Mouse (Mus musculus): ENCODE measurements at regions not wholly inside any gene's neighbourhood (a gene's known extent, or its start where the extent isn't known, plus 50 kb on each side); places are given as distances from the start of the nearest gene placed in this dataset.

DNA sequence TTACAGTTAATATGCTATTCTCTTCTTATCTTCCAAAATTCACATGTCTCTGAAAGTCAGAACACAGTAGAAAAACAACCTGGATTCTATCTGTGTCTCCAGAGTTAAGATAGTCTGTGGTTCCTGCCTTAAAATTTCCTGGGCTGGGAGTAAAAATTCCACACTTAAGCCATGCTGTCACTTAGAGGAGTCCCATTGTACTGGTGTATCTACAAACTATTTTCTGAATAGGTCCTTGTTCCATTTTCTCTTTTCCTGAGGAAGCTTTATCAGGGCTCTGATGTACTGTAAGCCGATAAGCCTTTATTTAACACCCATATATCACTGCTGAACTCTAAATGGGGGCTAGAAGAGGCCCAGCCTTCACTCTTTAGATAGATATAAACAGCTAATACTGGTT, 1171.1 kb downstream of the Efnb2 start:
- Histone ChIP-seq H3K4me2 (ENCODE audit: low read depth, low read length) (no peak overlapping the region), H3K9ac (replicated peaks; ENCODE audit: low read depth, low read length) (no peak overlapping the region), H3K27me3 (ENCODE audit: control insufficient read depth, insufficient read depth, low read length) (no peaks in the 10 kb centered on the region), H3K4me1 (ENCODE audit: control insufficient read depth, insufficient read depth, low read length) (no peaks in the 10 kb centered on the region), H3K27ac (ENCODE audit: low read depth, low read length) (no peak overlapping the region), H3K4me3 (ENCODE audit: low read depth, low read length) (no peak overlapping the region), H3K36me3 (ENCODE audit: control insufficient read depth, insufficient read depth, low read length) (no peaks in the 10 kb centered on the region), H3K9me3 (ENCODE audit: control insufficient read depth, low read length) (no peaks in the 10 kb centered on the region)
- WGBS: 61% methylated on average over 1 of the region's 1 CpGs
- no peak for ATAC-seq (ENCODE audit: low read depth)

DNA sequence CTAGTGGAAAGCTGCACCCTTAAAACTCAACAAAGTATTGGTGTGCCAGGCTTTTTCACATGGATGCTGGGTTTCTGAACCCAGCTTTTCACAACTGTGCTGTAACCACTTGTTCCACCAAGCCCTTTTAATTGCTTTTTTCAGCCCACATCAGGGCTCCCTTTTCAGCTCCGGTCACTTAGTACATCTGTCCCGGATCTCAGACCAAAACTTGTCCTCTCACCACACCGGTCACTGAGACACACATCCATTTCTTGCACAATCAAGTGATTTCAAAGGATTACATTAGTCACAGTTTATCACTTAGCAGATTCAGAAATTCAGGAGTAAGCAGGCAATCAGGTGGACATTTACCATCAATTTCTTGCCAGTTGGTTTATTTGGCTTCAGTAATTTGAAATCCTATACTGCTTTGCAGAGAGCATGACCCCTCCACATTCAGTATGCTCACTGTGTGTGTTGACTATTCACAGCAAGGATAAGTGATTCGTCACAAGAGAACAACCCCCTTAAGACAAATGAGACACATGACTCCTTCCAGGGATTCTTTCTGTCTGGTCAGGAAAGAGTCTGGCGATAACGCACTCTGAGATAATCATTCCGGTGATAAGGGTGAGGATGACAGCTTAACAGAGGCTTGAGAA, 1188.8 kb downstream of the Efnb2 start:
- WGBS: 26% methylated on average over 7 of the region's 7 CpGs
- Histone ChIP-seq H3K4me3 (ENCODE audit: low read depth, low read length) (no peak overlapping the region), H3K4me2 (ENCODE audit: low read depth, low read length) (no peak overlapping the region), H3K27ac (ENCODE audit: low read depth, low read length) (no peak overlapping the region), H3K36me3 (ENCODE audit: control insufficient read depth, insufficient read depth, low read length) (no peaks in the 10 kb centered on the region), H3K9ac (replicated peaks; ENCODE audit: low read depth, low read length) (no peak overlapping the region), H3K27me3 (ENCODE audit: control insufficient read depth, insufficient read depth, low read length) (no peaks in the 10 kb centered on the region), H3K9me3 (ENCODE audit: control insufficient read depth, low read length) (no peaks in the 10 kb centered on the region), H3K4me1 (ENCODE audit: control insufficient read depth, insufficient read depth, low read length) (no peaks in the 10 kb centered on the region)
- no peak for ATAC-seq (ENCODE audit: low read depth)

DNA sequence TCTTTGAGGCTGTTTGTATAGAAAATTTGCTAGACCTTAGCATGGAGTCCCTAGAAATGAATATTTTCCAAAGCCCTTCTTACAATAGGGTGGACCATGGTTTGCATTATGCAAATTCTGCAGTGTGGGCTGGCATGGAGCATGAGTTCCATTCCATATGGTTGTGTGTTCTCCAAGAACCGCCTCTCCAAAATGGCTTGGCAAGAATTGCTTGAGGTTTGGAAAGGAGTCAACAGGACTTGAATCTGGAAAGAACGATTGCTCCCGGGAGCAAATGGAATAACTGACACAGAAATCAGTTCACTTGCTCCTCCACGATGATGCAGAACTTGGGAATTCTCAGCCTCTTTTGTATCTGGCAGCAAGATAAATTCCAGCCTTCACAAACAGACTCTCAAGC, 1191.8 kb downstream of the Efnb2 start:
- no peak overlapping the region for H3K9ac ChIP-seq (replicated peaks; ENCODE audit: low read depth, low read length)
- no peak overlapping the region for H3K4me3 ChIP-seq (ENCODE audit: low read depth, low read length)
- 89% methylated on average over 4 of the region's 4 CpGs for WGBS
- no peaks in the 10 kb centered on the region for H3K36me3 ChIP-seq (ENCODE audit: control insufficient read depth, insufficient read depth, low read length)
- no peak overlapping the region for H3K27ac ChIP-seq (ENCODE audit: low read depth, low read length)
- H3K27me3 ChIP-seq (ENCODE audit: control insufficient read depth, insufficient read depth, low read length): no peaks in the 10 kb centered on the region
- no peaks in the 10 kb centered on the region for H3K9me3 ChIP-seq (ENCODE audit: control insufficient read depth, low read length)
- ATAC-seq (ENCODE audit: low read depth): no peak
- no peaks in the 10 kb centered on the region for H3K4me1 ChIP-seq (ENCODE audit: control insufficient read depth, insufficient read depth, low read length)
- H3K4me2 ChIP-seq (ENCODE audit: low read depth, low read length): no peak overlapping the region

DNA sequence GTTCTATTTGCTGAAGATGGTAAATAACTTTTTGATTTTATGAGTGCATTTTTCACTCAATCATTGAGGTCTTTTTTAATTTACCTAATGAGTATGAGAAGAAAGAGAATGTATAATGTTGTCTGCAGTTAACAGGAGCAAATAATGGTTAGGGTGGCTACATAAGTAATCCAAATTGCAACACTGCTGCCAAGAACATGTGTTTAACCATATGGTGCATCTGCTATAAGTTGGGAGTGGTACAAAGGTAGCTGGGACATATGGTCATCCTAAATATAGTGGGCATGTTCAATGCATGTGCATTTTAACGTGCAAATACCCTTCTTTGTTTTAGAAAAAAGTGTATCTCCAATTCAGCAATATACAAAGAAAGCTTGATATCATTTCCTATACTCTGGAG, 1198.2 kb downstream of the Efnb2 start:
- H3K27me3 ChIP-seq (ENCODE audit: control insufficient read depth, insufficient read depth, low read length): no peaks in the 10 kb centered on the region
- H3K36me3 ChIP-seq (ENCODE audit: control insufficient read depth, insufficient read depth, low read length): no peaks in the 10 kb centered on the region
- no peak for ATAC-seq (ENCODE audit: low read depth)
- H3K4me1 ChIP-seq (ENCODE audit: control insufficient read depth, insufficient read depth, low read length): no peaks in the 10 kb centered on the region
- H3K27ac ChIP-seq (ENCODE audit: low read depth, low read length): no peak overlapping the region
- no peak overlapping the region for H3K4me2 ChIP-seq (ENCODE audit: low read depth, low read length)
- H3K9ac ChIP-seq (replicated peaks; ENCODE audit: low read depth, low read length): no peak overlapping the region
- 64% methylated on average over 1 of the region's 1 CpGs for WGBS
- H3K4me3 ChIP-seq (ENCODE audit: low read depth, low read length): no peak overlapping the region
- no peaks in the 10 kb centered on the region for H3K9me3 ChIP-seq (ENCODE audit: control insufficient read depth, low read length)

DNA sequence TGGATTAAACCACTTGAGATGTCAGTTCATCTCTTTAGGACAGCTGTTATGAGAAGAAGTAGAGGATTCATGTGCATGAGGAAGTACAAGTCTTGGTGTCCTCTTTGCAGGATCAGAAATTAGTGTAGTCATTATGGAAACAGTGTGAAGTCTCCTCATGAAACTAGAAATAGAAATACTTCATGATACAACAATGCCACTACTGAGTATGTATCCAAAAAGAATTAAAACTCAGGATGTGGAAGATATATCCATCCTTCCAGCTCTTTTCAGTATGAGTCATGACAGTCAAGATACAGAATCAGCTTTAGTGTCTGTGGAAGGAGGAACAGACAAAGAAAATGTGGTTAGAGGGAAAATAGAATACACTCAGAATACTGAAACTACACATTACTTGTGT, 1211.7 kb downstream of the Efnb2 start:
- H3K36me3 ChIP-seq (ENCODE audit: control insufficient read depth, insufficient read depth, low read length): no peaks in the 10 kb centered on the region
- no peak for ATAC-seq (ENCODE audit: low read depth)
- H3K4me1 ChIP-seq (ENCODE audit: control insufficient read depth, insufficient read depth, low read length): no peaks in the 10 kb centered on the region
- no peak overlapping the region for H3K9ac ChIP-seq (replicated peaks; ENCODE audit: low read depth, low read length)
- no peak overlapping the region for H3K4me3 ChIP-seq (ENCODE audit: low read depth, low read length)
- H3K27ac ChIP-seq (ENCODE audit: low read depth, low read length): no peak overlapping the region
- no peak overlapping the region for H3K4me2 ChIP-seq (ENCODE audit: low read depth, low read length)
- H3K9me3 ChIP-seq (ENCODE audit: control insufficient read depth, low read length): no peaks in the 10 kb centered on the region
- H3K27me3 ChIP-seq (ENCODE audit: control insufficient read depth, insufficient read depth, low read length): no peaks in the 10 kb centered on the region

DNA sequence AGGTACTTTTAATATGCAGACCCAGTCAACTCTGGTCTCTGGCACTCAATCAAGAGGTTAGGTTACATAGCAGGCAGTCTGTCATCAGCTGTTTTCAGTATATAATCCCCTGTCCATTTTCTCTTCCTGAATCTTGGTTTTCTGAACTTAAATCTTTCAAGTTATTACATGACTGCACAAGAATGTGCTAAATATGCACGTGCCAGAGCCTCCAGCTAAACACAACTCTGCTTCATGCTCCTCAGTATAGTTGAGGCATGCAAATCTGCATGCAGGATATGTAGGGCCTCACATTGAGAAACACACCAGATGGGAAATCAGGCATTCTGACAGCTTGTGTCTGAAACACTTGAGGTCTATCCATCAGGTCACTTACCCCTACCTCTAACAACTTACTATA, 1214.0 kb downstream of the Efnb2 start:
- no peak for ATAC-seq (ENCODE audit: low read depth)
- no peaks in the 10 kb centered on the region for H3K27me3 ChIP-seq (ENCODE audit: control insufficient read depth, insufficient read depth, low read length)
- whole genome bisulfite sequencing: 56% methylated on average over 1 of the region's 1 CpGs

DNA sequence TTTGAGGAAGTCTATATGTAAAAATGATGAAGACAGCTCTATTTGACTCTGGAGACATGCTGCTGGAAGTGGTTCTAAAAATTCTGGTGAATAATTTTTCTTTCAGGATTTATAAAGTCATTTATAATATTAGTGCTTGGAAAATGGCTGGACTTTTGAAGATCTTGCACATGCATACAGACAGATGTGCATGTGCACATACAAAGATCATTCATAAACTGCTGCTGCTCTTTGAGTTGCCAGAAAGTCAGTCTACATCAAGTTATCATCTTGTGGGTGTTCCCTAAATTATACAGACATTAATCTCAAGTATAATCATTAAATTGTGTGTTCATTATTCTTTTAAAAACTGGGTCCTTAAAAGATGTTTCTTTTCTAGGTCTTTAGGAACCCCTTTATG, 1220.2 kb downstream of the Efnb2 start:
- Histone ChIP-seq H3K9me3 (ENCODE audit: control insufficient read depth, low read length) (no peaks in the 10 kb centered on the region), H3K4me1 (ENCODE audit: control insufficient read depth, insufficient read depth, low read length) (peaks cover 2% of the 10 kb centered on the region; the same call in 1 of the 2 replicates), H3K4me3 (ENCODE audit: low read depth, low read length) (no peak overlapping the region), H3K36me3 (ENCODE audit: control insufficient read depth, insufficient read depth, low read length) (no peaks in the 10 kb centered on the region), H3K4me2 (ENCODE audit: low read depth, low read length) (no peak overlapping the region), H3K27ac (ENCODE audit: low read depth, low read length) (no peak overlapping the region), H3K9ac (replicated peaks; ENCODE audit: low read depth, low read length) (no peak overlapping the region), H3K27me3 (ENCODE audit: control insufficient read depth, insufficient read depth, low read length) (no peaks in the 10 kb centered on the region)
- no peak for ATAC-seq (ENCODE audit: low read depth)

More for the DNA sequence above, 1214.0 kb downstream of the Efnb2 start:
- Histone ChIP-seq H3K9me3 (ENCODE audit: control insufficient read depth, low read length) (no peaks in the 10 kb centered on the region), H3K36me3 (ENCODE audit: control insufficient read depth, insufficient read depth, low read length) (no peaks in the 10 kb centered on the region), H3K4me1 (ENCODE audit: control insufficient read depth, insufficient read depth, low read length) (no peaks in the 10 kb centered on the region), H3K4me2 (ENCODE audit: low read depth, low read length) (no peak overlapping the region), H3K9ac (replicated peaks; ENCODE audit: low read depth, low read length) (no peak overlapping the region), H3K4me3 (ENCODE audit: low read depth, low read length) (no peak overlapping the region), H3K27ac (ENCODE audit: low read depth, low read length) (no peak overlapping the region)

DNA sequence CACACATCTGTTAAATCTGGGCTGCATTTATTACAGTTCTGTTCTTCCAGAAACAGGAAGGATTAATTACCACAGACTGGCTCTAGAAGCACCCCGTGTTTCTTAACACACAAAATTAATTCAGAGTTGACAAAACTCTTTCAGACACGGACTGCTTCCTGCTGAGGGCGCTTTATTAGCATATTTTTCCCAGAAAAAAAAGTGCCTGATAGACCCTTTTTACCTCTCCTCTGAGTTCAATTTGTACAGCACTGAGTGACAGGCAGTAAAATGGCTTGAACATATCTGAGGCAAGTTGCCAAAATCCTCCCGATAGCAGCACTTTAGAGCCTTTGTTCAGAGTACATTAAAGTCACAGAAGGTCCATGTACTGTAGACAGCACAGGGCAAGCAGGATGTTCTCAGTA, 1220.8 kb downstream of the Efnb2 start:
- no peaks in the 10 kb centered on the region for H3K9me3 ChIP-seq (ENCODE audit: control insufficient read depth, low read length)
- peaks cover 2% of the 10 kb centered on the region; the same call in 1 of the 2 replicates for H3K4me1 ChIP-seq (ENCODE audit: control insufficient read depth, insufficient read depth, low read length)
- H3K27me3 ChIP-seq (ENCODE audit: control insufficient read depth, insufficient read depth, low read length): no peaks in the 10 kb centered on the region
- no peak overlapping the region for H3K4me2 ChIP-seq (ENCODE audit: low read depth, low read length)
- WGBS: 4% methylated on average over 4 of the region's 4 CpGs
- no peaks in the 10 kb centered on the region for H3K36me3 ChIP-seq (ENCODE audit: control insufficient read depth, insufficient read depth, low read length)
- H3K4me3 ChIP-seq (ENCODE audit: low read depth, low read length): no peak overlapping the region
- no peak overlapping the region for H3K27ac ChIP-seq (ENCODE audit: low read depth, low read length)
- peak; percentile 98 for ATAC-seq (ENCODE audit: low read depth)
- no peak overlapping the region for H3K9ac ChIP-seq (replicated peaks; ENCODE audit: low read depth, low read length)

DNA sequence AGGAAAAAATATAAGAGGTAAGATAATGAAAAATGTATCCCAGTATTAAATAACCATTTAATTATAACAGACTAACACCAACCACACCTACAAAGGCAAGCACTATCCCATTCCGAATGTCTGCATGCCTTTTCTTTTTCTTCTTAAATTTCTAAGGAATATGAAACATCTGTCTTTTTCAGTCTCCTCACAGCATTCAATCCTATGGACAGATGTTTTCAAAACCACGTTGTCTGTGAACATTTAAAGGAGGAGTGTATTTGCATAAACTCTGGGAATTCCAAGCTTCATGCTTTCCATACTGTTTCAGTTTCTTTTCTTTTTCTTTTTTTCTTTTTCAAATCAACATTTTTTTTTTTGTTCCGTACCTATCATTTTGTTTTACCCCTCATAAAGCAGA, 1221.2 kb downstream of the Efnb2 start:
- no peak overlapping the region for H3K9ac ChIP-seq (replicated peaks; ENCODE audit: low read depth, low read length)
- H3K4me2 ChIP-seq (ENCODE audit: low read depth, low read length): no peak overlapping the region
- H3K4me1 ChIP-seq (ENCODE audit: control insufficient read depth, insufficient read depth, low read length): peaks cover 2% of the 10 kb centered on the region; the same call in 1 of the 2 replicates
- 20% methylated on average over 3 of the region's 3 CpGs for WGBS
- no peaks in the 10 kb centered on the region for H3K27me3 ChIP-seq (ENCODE audit: control insufficient read depth, insufficient read depth, low read length)
- H3K36me3 ChIP-seq (ENCODE audit: control insufficient read depth, insufficient read depth, low read length): no peaks in the 10 kb centered on the region
- ATAC-seq (ENCODE audit: low read depth): 0 out of 2 replicates have a peak, but pooled peaks have one; percentile 21
- H3K27ac ChIP-seq (ENCODE audit: low read depth, low read length): no peak overlapping the region
- no peaks in the 10 kb centered on the region for H3K9me3 ChIP-seq (ENCODE audit: control insufficient read depth, low read length)
- no peak overlapping the region for H3K4me3 ChIP-seq (ENCODE audit: low read depth, low read length)
